Mouse (Mus musculus) thymus, postnatal 0 days (tissue): ENCODE results near the gene Spata7. TPM values are rescaled to one million over a fixed set of nuclear protein-coding genes. Genes with fewer than 3 reads are reported as not detected.
A peak's percentile ranks its signal among the peaks of the same experiment; 100 is the strongest.
"Not testable (repeated sequence)": the region's sequence is repeated elsewhere in the genome, so short reads cannot be mapped to it uniquely, and the experiment has no call there.

Source experiments
- DNase-seq: peaks from one replicate; pipeline ENCODE4 v3.0.0-alpha.2; 2015; ENCODE audit warnings: low spot score
- polyA plus RNA-seq: library from polyadenylated mRNA; unstranded; fragments of >200 nt; fragmentation: Nextera tagmentation; extraction: Ambion mirVana; gene quantifications from 2 replicates; pipeline ENCODE4 v1.2.1, GENCODE M21; 2015

The Spata7 gene
- 4.7 and 5.6 TPM in 2 replicates for polyA plus RNA-seq

GRCm38 (mm10) chr12:98627392-98628259 lies at the start of gene Spata7:
TSS of gene Spata7 (plus strand) at chr12:98628157.
- peak; percentile 78 for DNase-seq

GRCm38 (mm10) chr12:98585302-98585701 lies 42.7 kb upstream of the Spata7 start:
- peak; percentile 4 for DNase-seq

GRCm38 (mm10) chr12:98588573-98588972 lies 39.4 kb upstream of the Spata7 start:
- peak; percentile 15 for DNase-seq

- DNase-seq, result no peak
Observed at GRCm38 (mm10) chr12:98591016-98591415, 36.9 kb upstream of the Spata7 start.

- DNase-seq, result no peak
Observed at GRCm38 (mm10) chr12:98600861-98601260, 27.1 kb upstream of the Spata7 start.

- no peak for DNase-seq
Observed at GRCm38 (mm10) chr12:98602114-98602513, 25.8 kb upstream of the Spata7 start.

GRCm38 (mm10) chr12:98605264-98605663 lies 22.7 kb upstream of the Spata7 start:
- no peak for DNase-seq

- no peak for DNase-seq
Observed at GRCm38 (mm10) chr12:98606595-98607290, 21.2 kb upstream of the Spata7 start.

- DNase-seq, result no peak
Observed at GRCm38 (mm10) chr12:98610341-98610740, 17.6 kb upstream of the Spata7 start.

- DNase-seq, result no peak
Observed at GRCm38 (mm10) chr12:98614910-98615508, 12.9 kb upstream of the Spata7 start.

- DNase-seq, result peak; percentile 13
Observed at GRCm38 (mm10) chr12:98615746-98616145, 12.2 kb upstream of the Spata7 start.

- DNase-seq, result no peak
Observed at GRCm38 (mm10) chr12:98619496-98619895, 8.5 kb upstream of the Spata7 start.

- not testable (repeated sequence) for DNase-seq
Observed at GRCm38 (mm10) chr12:98620922-98621321, 7.0 kb upstream of the Spata7 start.

- DNase-seq, result not testable (repeated sequence)
Observed at GRCm38 (mm10) chr12:98623266-98623665, 4.7 kb upstream of the Spata7 start.

- no peak for DNase-seq
Observed at GRCm38 (mm10) chr12:98628260-98628970, 458 bp downstream of the Spata7 start.

GRCm38 (mm10) chr12:98644852-98645251 lies 16.9 kb downstream of the Spata7 start:
- DNase-seq, result no peak

- DNase-seq, result no peak
Observed at GRCm38 (mm10) chr12:98656873-98657272, 28.9 kb downstream of the Spata7 start.

- no peak for DNase-seq
Observed at GRCm38 (mm10) chr12:98662617-98663016, 34.7 kb downstream of the Spata7 start.

- DNase-seq, result no peak
Observed at GRCm38 (mm10) chr12:98668132-98668814, 40.3 kb downstream of the Spata7 start.

GRCm38 (mm10) chr12:98669086-98669485 lies 41.1 kb downstream of the Spata7 start:
- no peak for DNase-seq

- no peak for DNase-seq
Observed at GRCm38 (mm10) chr12:98669864-98670263, 41.9 kb downstream of the Spata7 start.
